ENCODE assay signal across 12 mouse cellular contexts in genomic region chr9:108686475-108686887, GRCm38 (mm10). TPM values are rescaled to one million over a fixed set of nuclear protein-coding genes. Genes with fewer than 3 reads are reported as not detected.
DNase-seq lines count a peak whose midpoint lies in the region; ATAC-seq and TF ChIP-seq lines count a peak whose summit lies in the region.
"Had no signal": no experiment of that assay in that cellular context is flagged by ENCODE, and none has a peak within 500 bp of the region (broad histone marks: within the 10 kb centered on the region; RNA-seq: fewer than 3 reads in every experiment).

No protein-coding gene starts in this region.

- TF ChIP-seq POLR2A in cerebellum, adult 2 months (IDR thresholded peaks at IDR 0.05; ENCODE audit: borderline replicate concordance, insufficient read depth, low read length): no peak
- TF ChIP-seq POLR2A in limb, embryonic 14.5 days (IDR thresholded peaks at IDR 0.05; ENCODE audit: borderline replicate concordance, extremely low read depth, insufficient read depth, insufficient read length): no peak

- no peak for TF ChIP-seq CTCF in cerebellum, adult 2 months (IDR thresholded peaks at IDR 0.05; ENCODE audit: borderline replicate concordance, insufficient read depth, low read depth, low read length)
- no peak for TF ChIP-seq CTCF in liver, postnatal 0 days (IDR thresholded peaks at IDR 0.05; ENCODE audit: low read depth)

- H3K27ac ChIP-seq in cerebellum, adult 2 months (ENCODE audit: insufficient read depth, low read length): no peak overlapping the region
- peak overlapping the region; percentile 11; the same call in 1 of the 2 replicates for H3K27ac ChIP-seq in liver, postnatal 0 days (ENCODE audit: low read depth)
- no peak overlapping the region for H3K27ac ChIP-seq in liver, embryonic 12.5 days
- H3K27ac ChIP-seq in limb, embryonic 14.5 days (replicated peaks; ENCODE audit: low read depth, low read length): no peak overlapping the region
- H3K27ac ChIP-seq in neural tube, embryonic 12.5 days: no peak overlapping the region
- H3K27ac ChIP-seq: limb, embryonic 12.5 days; stomach, embryonic 15.5 days had no signal

- peaks cover 7% of the 10 kb centered on the region; the same call in 1 of the 2 replicates for H3K4me1 ChIP-seq in cerebellum, adult 2 months (ENCODE audit: control insufficient read depth, insufficient read depth, low read length)
- H3K4me1 ChIP-seq in liver, postnatal 0 days (ENCODE audit: insufficient read depth): peaks cover 25% of the 10 kb centered on the region
- H3K4me1 ChIP-seq in liver, embryonic 12.5 days: peaks cover 8% of the 10 kb centered on the region
- peaks cover 2% of the 10 kb centered on the region; the same call in 1 of the 2 replicates for H3K4me1 ChIP-seq in limb, embryonic 14.5 days (ENCODE audit: control insufficient read depth, insufficient read depth, low read length)
- H3K4me1 ChIP-seq in neural tube, embryonic 12.5 days: peaks cover 25% of the 10 kb centered on the region
- H3K4me1 ChIP-seq: stomach, embryonic 15.5 days had no signal

- H3K27me3 ChIP-seq in cerebellum, adult 2 months (ENCODE audit: control insufficient read depth, insufficient read depth, low read length): no peaks in the 10 kb centered on the region
- H3K27me3 ChIP-seq in liver, postnatal 0 days (ENCODE audit: insufficient read depth, low read length): no peaks in the 10 kb centered on the region
- H3K27me3 ChIP-seq in liver, embryonic 12.5 days (replicated peaks): peaks cover 12% of the 10 kb centered on the region
- H3K27me3 ChIP-seq in limb, embryonic 14.5 days (ENCODE audit: control insufficient read depth, insufficient read depth, low read length): no peaks in the 10 kb centered on the region
- H3K27me3 ChIP-seq in neural tube, embryonic 12.5 days (replicated peaks): no peaks in the 10 kb centered on the region
- H3K27me3 ChIP-seq: limb, embryonic 12.5 days; stomach, embryonic 15.5 days had no signal

- no peak overlapping the region for H3K4me2 ChIP-seq in liver, postnatal 0 days (ENCODE audit: low read depth, low read length)
- H3K4me2 ChIP-seq in liver, embryonic 12.5 days: no peak overlapping the region
- no peak overlapping the region for H3K4me2 ChIP-seq in limb, embryonic 14.5 days (replicated peaks; ENCODE audit: low read depth, low read length, severe bottlenecking)
- H3K4me2 ChIP-seq in neural tube, embryonic 12.5 days (replicated peaks): no peak overlapping the region
- H3K4me2 ChIP-seq: limb, embryonic 12.5 days; stomach, embryonic 15.5 days had no signal

- peaks cover 13% of the 10 kb centered on the region; the same call in 1 of the 2 replicates for H3K36me3 ChIP-seq in liver, postnatal 0 days (replicated peaks; ENCODE audit: insufficient read depth, low read length)
- H3K36me3 ChIP-seq in liver, embryonic 12.5 days: peaks cover 30% of the 10 kb centered on the region
- peaks cover 17% of the 10 kb centered on the region for H3K36me3 ChIP-seq in limb, embryonic 14.5 days (ENCODE audit: control insufficient read depth, insufficient read depth, low read length)
- peaks cover 15% of the 10 kb centered on the region for H3K36me3 ChIP-seq in neural tube, embryonic 12.5 days
- H3K36me3 ChIP-seq: stomach, embryonic 15.5 days had no signal

- no peak overlapping the region for H3K9ac ChIP-seq in liver, postnatal 0 days (replicated peaks)
- no peak overlapping the region for H3K9ac ChIP-seq in liver, embryonic 12.5 days
- H3K9ac ChIP-seq in limb, embryonic 14.5 days (ENCODE audit: low read depth, low read length, severe bottlenecking): no peak overlapping the region
- H3K9ac ChIP-seq in neural tube, embryonic 12.5 days: 0 out of 2 replicates have a peak overlapping the region, but pooled peaks have one; percentile 2
- H3K9ac ChIP-seq: limb, embryonic 12.5 days; stomach, embryonic 15.5 days had no signal

- no peak for TF ChIP-seq EP300 in liver, postnatal 0 days (IDR thresholded peaks at IDR 0.05; ENCODE audit: low read depth)

- ATAC-seq in liver, postnatal 0 days: no peak
- no peak for ATAC-seq in liver, embryonic 12.5 days
- ATAC-seq in limb, embryonic 14.5 days (ENCODE audit: low FRiP score, low read depth): peak; percentile 53; the same call in 1 of the 2 replicates
- peak; percentile 51; the same call in 1 of the 2 replicates for ATAC-seq in neural tube, embryonic 12.5 days (ENCODE audit: low FRiP score, low read depth)

- no peaks in the 10 kb centered on the region for H3K9me3 ChIP-seq in liver, postnatal 0 days (ENCODE audit: low read length)
- no peaks in the 10 kb centered on the region for H3K9me3 ChIP-seq in liver, embryonic 12.5 days (replicated peaks)
- no peaks in the 10 kb centered on the region for H3K9me3 ChIP-seq in limb, embryonic 14.5 days (ENCODE audit: control insufficient read depth, low read length)
- H3K9me3 ChIP-seq in neural tube, embryonic 12.5 days: no peaks in the 10 kb centered on the region
- H3K9me3 ChIP-seq: limb, embryonic 12.5 days; stomach, embryonic 15.5 days had no signal

- 27% methylated on average over 4 of the region's 4 CpGs for WGBS in cerebellum, adult 2 months
- WGBS in liver, postnatal 0 days (ENCODE audit: insufficient replicate concordance): 53% methylated on average over 4 of the region's 4 CpGs
- 57% methylated on average over 4 of the region's 4 CpGs for WGBS in liver, embryonic 12.5 days (ENCODE audit: insufficient replicate concordance)
- 24% methylated on average over 4 of the region's 4 CpGs for WGBS in limb, embryonic 14.5 days
- WGBS in neural tube, embryonic 12.5 days: 2% methylated on average over 4 of the region's 4 CpGs

- H3K4me3 ChIP-seq in cerebellum, adult 2 months (replicated peaks; ENCODE audit: insufficient read depth, low read depth, low read length): no peak overlapping the region
- H3K4me3 ChIP-seq in liver, postnatal 0 days (ENCODE audit: low read depth, low read length): no peak overlapping the region
- no peak overlapping the region for H3K4me3 ChIP-seq in liver, embryonic 12.5 days
- H3K4me3 ChIP-seq in limb, embryonic 14.5 days (replicated peaks; ENCODE audit: low read length): no peak overlapping the region
- no peak overlapping the region for H3K4me3 ChIP-seq in neural tube, embryonic 12.5 days
- H3K4me3 ChIP-seq: limb, embryonic 12.5 days; stomach, embryonic 15.5 days had no signal

- peak; percentile 19 to 29 for DNase-seq in cerebellum, adult 2 months
- no peak for DNase-seq in cerebellum, adult 9-10 months
- no peak for DNase-seq in liver, postnatal 0 days
- DNase-seq in limb, embryonic 14.5 days (ENCODE audit: low spot score): peak; percentile 20
- DNase-seq in layer of hippocampus, postnatal 14 days (ENCODE audit: low spot score in 2 of 2): no peak
- DNase-seq in ovary, postnatal 14 days (ENCODE audit: low spot score): no peak
- DNase-seq: adrenal gland, postnatal 10 days; kidney, adult 11 months had no signal

RNA-seq across cellular contexts. Expression of gene Prkar2a, which starts 2.6 kb away (rescaled TPM):
- 24.6 and 26.6 TPM in 2 replicates for polyA plus RNA-seq in cerebellum, adult 2 months (2012; rRNA removed)
- polyA plus RNA-seq in liver, postnatal 0 days (2015; fragmentation: Nextera tagmentation; extraction: Ambion mirVana): 8.2 and 9.7 TPM in 2 replicates
- polyA plus RNA-seq in liver, embryonic 12.5 days (2016; fragmentation: Nextera tagmentation; extraction: Ambion mirVana): 15.5 and 17.5 TPM in 2 replicates
- 18.5 and 20.4 TPM in 2 replicates for polyA plus RNA-seq in limb, embryonic 14.5 days (2012; rRNA removed)
- polyA plus RNA-seq in limb, embryonic 14.5 days (2014; fragmentation: Nextera tagmentation; extraction: Ambion mirVana): 33.6 and 34.1 TPM in 2 replicates
- polyA plus RNA-seq in neural tube, embryonic 12.5 days (2016; fragmentation: Nextera tagmentation; extraction: Ambion mirVana): 59.2 and 66.4 TPM in 2 replicates
- 10 to 100 TPM; 43.5 to 49.4 TPM for total RNA-seq in layer of hippocampus, postnatal 14 days (2021)

RNA-seq across cellular contexts. Expression of gene Slc25a20, which starts 24.6 kb away (rescaled TPM):
- 18.2 and 19.1 TPM in 2 replicates for polyA plus RNA-seq in cerebellum, adult 2 months (2012; rRNA removed)
- 104 and 114 TPM in 2 replicates for polyA plus RNA-seq in liver, postnatal 0 days (2015; fragmentation: Nextera tagmentation; extraction: Ambion mirVana)
- 25.2 and 26.7 TPM in 2 replicates for polyA plus RNA-seq in liver, embryonic 12.5 days (2016; fragmentation: Nextera tagmentation; extraction: Ambion mirVana)
- 16.6 and 20.7 TPM in 2 replicates for polyA plus RNA-seq in limb, embryonic 14.5 days (2012; rRNA removed)
- 28.2 and 29.1 TPM in 2 replicates for polyA plus RNA-seq in limb, embryonic 14.5 days (2014; fragmentation: Nextera tagmentation; extraction: Ambion mirVana)
- polyA plus RNA-seq in neural tube, embryonic 12.5 days (2016; fragmentation: Nextera tagmentation; extraction: Ambion mirVana): 40.1 and 41.8 TPM in 2 replicates
- total RNA-seq in layer of hippocampus, postnatal 14 days (2021): 10 to 100 TPM; 19.6 to 26.3 TPM

RNA-seq across cellular contexts. Expression of gene Arih2, which starts 37.3 kb away (rescaled TPM):
- 53.7 and 54.2 TPM in 2 replicates for polyA plus RNA-seq in cerebellum, adult 2 months (2012; rRNA removed)
- 16.3 and 19.8 TPM in 2 replicates for polyA plus RNA-seq in liver, postnatal 0 days (2015; fragmentation: Nextera tagmentation; extraction: Ambion mirVana)
- polyA plus RNA-seq in liver, embryonic 12.5 days (2016; fragmentation: Nextera tagmentation; extraction: Ambion mirVana): 40.4 and 41.3 TPM in 2 replicates
- polyA plus RNA-seq in limb, embryonic 14.5 days (2012; rRNA removed): 46.2 and 48.5 TPM in 2 replicates
- polyA plus RNA-seq in limb, embryonic 14.5 days (2014; fragmentation: Nextera tagmentation; extraction: Ambion mirVana): 35.7 and 39.8 TPM in 2 replicates
- polyA plus RNA-seq in neural tube, embryonic 12.5 days (2016; fragmentation: Nextera tagmentation; extraction: Ambion mirVana): 56.2 and 57.2 TPM in 2 replicates
- 10 to 100 TPM; 50.2 to 50.6 TPM for total RNA-seq in layer of hippocampus, postnatal 14 days (2021)

Comparison
In these comparisons a context has a peak if more than half of its experiments do, and no peak if none do; other contexts are left out.
1. DNase-seq: peak in cerebellum, adult 2 months (2 of 2) and limb, embryonic 14.5 days (single experiment); none in cerebellum, adult 9-10 months (single experiment), liver, postnatal 0 days (single experiment), layer of hippocampus, postnatal 14 days (0 of 2) and ovary, postnatal 14 days (single experiment).
2. ATAC-seq: peak in limb, embryonic 14.5 days (single experiment) and neural tube, embryonic 12.5 days (single experiment); none in liver, postnatal 0 days (single experiment) and liver, embryonic 12.5 days (single experiment).